ENCODE assay signal across 8 mouse cellular contexts in genomic region chr4:115062875-115063517, GRCm38 (mm10). TPM values are rescaled to one million over a fixed set of nuclear protein-coding genes. Genes with fewer than 3 reads are reported as not detected.
DNase-seq lines count a peak whose midpoint lies in the region; ATAC-seq and TF ChIP-seq lines count a peak whose summit lies in the region.

No protein-coding gene starts in this region.

- peak; percentile 27 for DNase-seq in gastrocnemius, postnatal 10 days
- DNase-seq in gastrocnemius, postnatal 25 days = no peak
- DNase-seq in CH12.LX (ENCODE audit: extremely low read depth) = no peak
- DNase-seq in embryo, embryonic 9.5 days (ENCODE audit: extremely low spot score) = peak; percentile 61
- DNase-seq in liver, embryonic 13.5 days = peak; percentile 68
- DNase-seq in neural tube, embryonic 11.5 days (ENCODE audit: low spot score) = peak; percentile 74

- WGBS in liver, embryonic 13.5 days (ENCODE audit: insufficient replicate concordance) = 0% methylated on average over 41 of the region's 58 CpGs
- 1% methylated on average over 53 of the region's 58 CpGs for WGBS in neural tube, embryonic 11.5 days

- peak overlapping the region; percentile 98 for H3K4me2 ChIP-seq in CH12.LX (ENCODE audit: insufficient read depth, low read depth, poor library complexity, severe bottlenecking)
- H3K4me2 ChIP-seq in liver, embryonic 13.5 days = peak overlapping the region; percentile 99
- peak overlapping the region; percentile 85 for H3K4me2 ChIP-seq in neural tube, embryonic 11.5 days (ENCODE audit: low read depth)

- H3K9me3 ChIP-seq in CH12.LX (replicated peaks; ENCODE audit: low read length) = no peaks in the 10 kb centered on the region
- H3K9me3 ChIP-seq in liver, embryonic 13.5 days (replicated peaks) = no peaks in the 10 kb centered on the region
- H3K9me3 ChIP-seq in neural tube, embryonic 11.5 days (ENCODE audit: control insufficient read depth, low read length) = no peaks in the 10 kb centered on the region

- no peak for TF ChIP-seq EP300 in CH12.LX (IDR thresholded peaks at IDR 0.05; ENCODE audit: low read length)

- H3K27ac ChIP-seq in CH12.LX (ENCODE audit: insufficient read depth, low read depth) = no peak overlapping the region
- peak overlapping the region; percentile 81 for H3K27ac ChIP-seq in liver, embryonic 13.5 days
- H3K27ac ChIP-seq in neural tube, embryonic 11.5 days (ENCODE audit: low read depth, low read length) = no peak overlapping the region

- TF ChIP-seq POLR2A in CH12.LX (IDR thresholded peaks at IDR 0.05; ENCODE audit: low read depth, low read length) = no peak

- peaks cover 86% of the 10 kb centered on the region for H3K27me3 ChIP-seq in CH12.LX (replicated peaks)
- H3K27me3 ChIP-seq in liver, embryonic 13.5 days = peaks cover 37% of the 10 kb centered on the region
- peaks cover 80% of the 10 kb centered on the region for H3K27me3 ChIP-seq in neural tube, embryonic 11.5 days (ENCODE audit: control insufficient read depth, insufficient read depth, low read length)

- ATAC-seq in hematopoietic stem cell, adult 5-6 weeks (replicated peaks in 1 of 2; ENCODE audit: insufficient read depth in 1 of 2, low FRiP score in 2 of 2, low TSS enrichment in 1 of 2, low read depth in 1 of 2, poor library complexity in 2 of 2, severe bottlenecking in 2 of 2) = peak; percentile 33 to 37
- peak; percentile 50 for ATAC-seq in liver, embryonic 13.5 days (ENCODE audit: low read depth)
- ATAC-seq in neural tube, embryonic 11.5 days (ENCODE audit: insufficient read depth, low FRiP score, low TSS enrichment) = peak; percentile 87
- no peak for ATAC-seq in erythroid progenitor cell, adult 5-6 weeks (replicated peaks; ENCODE audit: low FRiP score, poor library complexity, severe bottlenecking)

- TF ChIP-seq CTCF in CH12.LX (conservative IDR thresholded peaks at IDR 0.05 in 1 of 2, IDR thresholded peaks at IDR 0.05 in 1 of 2; ENCODE audit: low read depth in 2 of 2, low read length in 2 of 2) = no peak

- peak overlapping the region in 2 of 3 experiments; percentile 25 to 61 for H3K4me3 ChIP-seq in CH12.LX (replicated peaks in 1 of 3; ENCODE audit: low read depth in 2 of 3, low read length in 2 of 3, poor library complexity in 1 of 3)
- peak overlapping the region; percentile 74 for H3K4me3 ChIP-seq in liver, embryonic 13.5 days (replicated peaks)
- H3K4me3 ChIP-seq in neural tube, embryonic 11.5 days (ENCODE audit: low read depth, low read length) = peak overlapping the region; percentile 44

- peak overlapping the region; percentile 20; the same call in 1 of the 2 replicates for H3K9ac ChIP-seq in CH12.LX (ENCODE audit: insufficient read depth, low read depth)
- peak overlapping the region; percentile 98 for H3K9ac ChIP-seq in liver, embryonic 13.5 days
- peak overlapping the region; percentile 57 for H3K9ac ChIP-seq in neural tube, embryonic 11.5 days (ENCODE audit: low read length)

- TF ChIP-seq RAD21 in CH12.LX (IDR thresholded peaks at IDR 0.05; ENCODE audit: low read depth, low read length) = no peak

- in situ Hi-C loops in CH12.LX (cut with MboI; ENCODE audit: low pct_ligation_motif_present, low pct_unique_long_range_greater_than_20kb, low sequenced_read_pairs) = no loop called here

- H3K79me2 ChIP-seq in CH12.LX (replicated peaks; ENCODE audit: control insufficient read depth, extremely low read depth, insufficient read depth, poor library complexity, severe bottlenecking) = no peaks in the 10 kb centered on the region

- dilution Hi-C loops in CH12.LX (cut with MboI; ENCODE audit: extremely low pct_ligation_motif_present, extremely low pct_unique_long_range_greater_than_20kb, low sequenced_read_pairs) = no loop called here

- H3K36me3 ChIP-seq in CH12.LX (replicated peaks in 1 of 2; ENCODE audit: control insufficient read depth in 1 of 2, insufficient read depth in 1 of 2, low read length in 1 of 2) = no peaks in the 10 kb centered on the region
- H3K36me3 ChIP-seq in liver, embryonic 13.5 days = peaks cover 70% of the 10 kb centered on the region
- no peaks in the 10 kb centered on the region for H3K36me3 ChIP-seq in neural tube, embryonic 11.5 days (ENCODE audit: control insufficient read depth, insufficient read depth, low read length)

- H3K4me1 ChIP-seq in CH12.LX (ENCODE audit: control insufficient read depth in 1 of 2, insufficient read depth in 2 of 2) = peaks cover 2 to 4% of the 10 kb centered on the region in 2 experiments; a peak in 1 of 4 replicates
- H3K4me1 ChIP-seq in liver, embryonic 13.5 days (replicated peaks) = peaks cover 56% of the 10 kb centered on the region
- peaks cover 13% of the 10 kb centered on the region for H3K4me1 ChIP-seq in neural tube, embryonic 11.5 days (ENCODE audit: control insufficient read depth, insufficient read depth, low read length)

TF ChIP-seq in CH12.LX, 34 proteins besides CTCF, POLR2A, EP300 and RAD21:
- no peak for TF ChIP-seq MEF2A (IDR thresholded peaks at IDR 0.05; ENCODE audit: borderline replicate concordance, low read depth, low read length)
- TF ChIP-seq CHD2 (IDR thresholded peaks at IDR 0.05; ENCODE audit: low read length) = no peak
- TF ChIP-seq ZC3H11A (IDR thresholded peaks at IDR 0.05; ENCODE audit: low read depth, low read length) = no peak
- TF ChIP-seq UBTF (IDR thresholded peaks at IDR 0.05; ENCODE audit: low read depth, low read length) = no peak
- TF ChIP-seq RCOR1 (conservative IDR thresholded peaks at IDR 0.05; ENCODE audit: low read depth, low read length) = no peak
- no peak for TF ChIP-seq USF1 (IDR thresholded peaks at IDR 0.05; ENCODE audit: low read depth, low read length)
- TF ChIP-seq JUND (conservative IDR thresholded peaks at IDR 0.05; ENCODE audit: low read depth, low read length) = no peak
- TF ChIP-seq NELFE (IDR thresholded peaks at IDR 0.05; ENCODE audit: low read depth, low read length) = no peak
- TF ChIP-seq BHLHE40 (IDR thresholded peaks at IDR 0.05; ENCODE audit: low read depth, low read length) = no peak
- no peak for TF ChIP-seq E2F4 (IDR thresholded peaks at IDR 0.05; ENCODE audit: insufficient replicate concordance, low read depth, low read length)
- no peak for TF ChIP-seq ETS1 (conservative IDR thresholded peaks at IDR 0.05; ENCODE audit: low read depth, low read length)
- no peak for TF ChIP-seq PAX5 (IDR thresholded peaks at IDR 0.05; ENCODE audit: low read length)

RNA-seq across cellular contexts. Expression of gene Tal1, which starts 6.8 kb away (rescaled TPM):
- total RNA-seq in gastrocnemius, postnatal 10 days (2021) = 1 to 10 TPM; 2.0 to 3.7 TPM
- 1 to 10 TPM in 1 of 2 experiments, under 1 TPM in 1; 0.46 to 1.3 TPM for total RNA-seq in gastrocnemius, postnatal 25 days (2021)
- total RNA-seq in CH12.LX (2012; rRNA removed) (0.34 and 0.50 TPM in 2 replicates), CH12.LX (2014; rRNA removed) (0.12 and 0.15 TPM in 2 replicates)
- 0.13 and 0.19 TPM in 2 replicates for polyA plus RNA-seq in CH12.LX (2012; ENCODE audit: insufficient read length, low read depth)
- 33.4 and 38.4 TPM in 2 replicates for total RNA-seq in hematopoietic stem cell, adult 5-6 weeks (2017)
- polyA plus RNA-seq in liver, embryonic 13.5 days (2015; fragmentation: Nextera tagmentation; extraction: Ambion mirVana) = 29.3 and 31.5 TPM in 2 replicates
- polyA plus RNA-seq in neural tube, embryonic 11.5 days (2014; fragmentation: Nextera tagmentation; extraction: Ambion mirVana) = 6.7 and 7.5 TPM in 2 replicates
- total RNA-seq in erythroid progenitor cell, adult 5-6 weeks (2015; ENCODE audit: low replicate concordance) = 227 and 255 TPM in 2 replicates
- 186 and 231 TPM in 2 replicates for total RNA-seq in erythroid progenitor cell, adult 5-6 weeks (2017; ENCODE audit: low replicate concordance)

RNA-seq across cellular contexts. Expression of gene Pdzk1ip1, which starts 25.5 kb away (rescaled TPM):
- total RNA-seq in gastrocnemius, postnatal 10 days (2021) = under 1 TPM; 0.28 to 0.45 TPM
- total RNA-seq in gastrocnemius, postnatal 25 days (2021) = not detected
- total RNA-seq in CH12.LX (2012; rRNA removed) (0.21 and 0.55 TPM in 2 replicates), CH12.LX (2014; rRNA removed) (not detected in 2 replicates)
- polyA plus RNA-seq in CH12.LX (2012; ENCODE audit: insufficient read length, low read depth) = not detected in 2 replicates
- total RNA-seq in hematopoietic stem cell, adult 5-6 weeks (2017) = 26.4 and 37.5 TPM in 2 replicates
- polyA plus RNA-seq in liver, embryonic 13.5 days (2015; fragmentation: Nextera tagmentation; extraction: Ambion mirVana) = 21.2 and 23.7 TPM in 2 replicates
- 9.7 and 14.7 TPM in 2 replicates for polyA plus RNA-seq in neural tube, embryonic 11.5 days (2014; fragmentation: Nextera tagmentation; extraction: Ambion mirVana)
- total RNA-seq in erythroid progenitor cell, adult 5-6 weeks (2015; ENCODE audit: low replicate concordance) = 733 and 856 TPM in 2 replicates
- 400 and 437 TPM in 2 replicates for total RNA-seq in erythroid progenitor cell, adult 5-6 weeks (2017; ENCODE audit: low replicate concordance)

Comparison
In these comparisons a context has a peak if more than half of its experiments do, and no peak if none do; other contexts are left out.
1. DNase-seq: peak in gastrocnemius, postnatal 10 days (single experiment), embryo, embryonic 9.5 days (single experiment), liver, embryonic 13.5 days (single experiment) and neural tube, embryonic 11.5 days (single experiment); none in gastrocnemius, postnatal 25 days (single experiment) and CH12.LX (single experiment).
2. H3K9ac ChIP-seq: peak in every context shown above with its lines; median percentile 98 in liver, embryonic 13.5 days; 57 in neural tube, embryonic 11.5 days; 20 in CH12.LX.
3. RNA of gene Pdzk1ip1, which starts 25.5 kb away (total RNA-seq): 400 to 856 TPM in erythroid progenitor cell, adult 5-6 weeks and 26.4 to 37.5 TPM in hematopoietic stem cell, adult 5-6 weeks; 0.21 to 0.55 TPM in CH12.LX, 0.28 to 0.45 TPM in gastrocnemius, postnatal 10 days and not detected in gastrocnemius, postnatal 25 days; every median in the first group is over 10 times any median in the second.
4. Peak in every context shown above with its lines, with median percentiles within 50 percentile points of each other: H3K4me2 ChIP-seq and H3K4me3 ChIP-seq.